Mouse (Mus musculus) heart, embryonic 14.5 days (tissue): ENCODE measurements around the gene 2810021J22Rik. TPM values are rescaled to one million over a fixed set of nuclear protein-coding genes. Genes with fewer than 3 reads are reported as not detected.

Experiments
- ATAC-seq: fragments of 200-750 bp; cut with Nextera tagmentation; 2 replicates; pipeline ENCODE4 v1.8.0; 2017; ENCODE audit warnings: low read depth, moderate TSS enrichment; ENCODE audit not compliant: insufficient number of reproducible peaks, insufficient read depth, low FRiP score
- H3K27ac ChIP-seq, 2 experiments: fragments of 200-500 bp in 1 of 2; fragments of 300-500 bp in 1 of 2; sonication (generic) in 1 of 2; replicated peaks in 1 of 2; 2 replicates each; pipeline ENCODE4 v1.5.1; 2012 to 2014; ENCODE audit warnings: low read depth in 2 of 2, low read length in 2 of 2, control low read depth in 1 of 2, mild to moderate bottlenecking in 1 of 2, mixed read lengths in 1 of 2; ENCODE audit not compliant: control insufficient read depth in 1 of 2, insufficient read depth in 1 of 2
- H3K27me3 ChIP-seq: fragments of 300-500 bp; sonication (generic); 2 replicates; pipeline ENCODE4 v1.6.1; 2014; ENCODE audit warnings: mild to moderate bottlenecking, low read length, control low read depth; ENCODE audit not compliant: control insufficient read depth, insufficient read depth
- H3K36me3 ChIP-seq: fragments of 300-500 bp; sonication (generic); 2 replicates; pipeline ENCODE4 v1.6.1; 2014; ENCODE audit warnings: mild to moderate bottlenecking, control low read depth, low read length, mixed read lengths; ENCODE audit not compliant: control insufficient read depth, insufficient read depth
- H3K4me1 ChIP-seq, 2 experiments: fragments of 200-500 bp in 1 of 2; fragments of 300-500 bp in 1 of 2; sonication (generic) in 1 of 2; 2 replicates each; pipeline ENCODE4 v1.6.1; 2012 to 2014; ENCODE audit warnings: low read length in 2 of 2, control low read depth in 1 of 2, mixed read lengths in 1 of 2; ENCODE audit not compliant: control insufficient read depth in 2 of 2, insufficient read depth in 2 of 2
- H3K4me2 ChIP-seq: fragments of 300-500 bp; sonication (generic); 2 replicates; pipeline ENCODE4 v1.6.1; 2014; ENCODE audit warnings: mild to moderate bottlenecking, low read length
- H3K4me3 ChIP-seq, 2 experiments: fragments of 200-500 bp in 1 of 2; fragments of 300-500 bp in 1 of 2; sonication (generic) in 1 of 2; 2 replicates each; pipeline ENCODE4 v1.5.1; 2012 to 2014; ENCODE audit warnings: low read length in 2 of 2, mild to moderate bottlenecking in 2 of 2, control low read depth in 1 of 2, low read depth in 1 of 2, moderate library complexity in 1 of 2; ENCODE audit not compliant: control insufficient read depth in 1 of 2, insufficient read depth in 1 of 2
- H3K9ac ChIP-seq: fragments of 300-500 bp; sonication (generic); 2 replicates; pipeline ENCODE4 v1.6.1; 2014; ENCODE audit warnings: mild to moderate bottlenecking, low read length
- H3K9me3 ChIP-seq: fragments of 300-500 bp; sonication (generic); 2 replicates; pipeline ENCODE4 v1.6.1; 2016; ENCODE audit warnings: low read length, control low read depth; ENCODE audit not compliant: control insufficient read depth
- WGBS: fragments of 180-500 bp; shearing (Covaris S2); extraction: QIAGEN DNeasy Blood & Tissue Kit; methylation state at CpG from one replicate; pipeline ENCODE4 v1.1.7; 2014; 5-methylcytosine and 5-hydroxymethylcytosine counted together
- polyA plus RNA-seq: library from polyadenylated mRNA; unstranded; fragments of >200 nt; fragmentation: Nextera tagmentation; extraction: Ambion mirVana; gene quantifications from 2 replicates; pipeline ENCODE4 v1.2.1, GENCODE M21; 2014

The 2810021J22Rik gene
- polyA plus RNA-seq, 1 experiment from 2014 or later, result 4.0 TPM

- H3K4me1 ChIP-seq, result peaks cover 3 to 4% of the 10 kb centered on the region in 2 experiments; a peak in 2 of 4 replicates
- no peak for ATAC-seq
- 51% methylated on average over 3 of the region's 3 CpGs for WGBS
- H3K4me2 ChIP-seq, result no peak overlapping the region
- H3K9me3 ChIP-seq, result no peaks in the 10 kb centered on the region
- no peak overlapping the region for H3K27ac ChIP-seq
- no peak overlapping the region for H3K4me3 ChIP-seq
- no peak overlapping the region for H3K9ac ChIP-seq
- no peaks in the 10 kb centered on the region for H3K27me3 ChIP-seq
- peaks cover 39% of the 10 kb centered on the region for H3K36me3 ChIP-seq
These were observed 62.6 kb downstream of the 2810021J22Rik start for GRCm38 (mm10) chr11:58929641-58930040.

- WGBS, result 78% methylated on average over 3 of the region's 3 CpGs
These were observed 63.2 kb downstream of the 2810021J22Rik start for GRCm38 (mm10) chr11:58930254-58930653.

GRCm38 (mm10) chr11:58931576-58931975, 64.6 kb downstream of the 2810021J22Rik start:
- WGBS, result 74% methylated on average over 4 of the region's 4 CpGs
- ATAC-seq, result no peak
- peaks cover 56% of the 10 kb centered on the region for H3K36me3 ChIP-seq
- H3K9ac ChIP-seq, result no peak overlapping the region
- no peak overlapping the region for H3K4me3 ChIP-seq
- H3K9me3 ChIP-seq, result no peaks in the 10 kb centered on the region
- H3K4me1 ChIP-seq, result peaks cover 3 to 7% of the 10 kb centered on the region in 2 experiments; a peak in 2 of 4 replicates
- no peak overlapping the region for H3K27ac ChIP-seq
- no peaks in the 10 kb centered on the region for H3K27me3 ChIP-seq
- no peak overlapping the region for H3K4me2 ChIP-seq

More at GRCm38 (mm10) chr11:58930254-58930653, 63.2 kb downstream of the 2810021J22Rik start:
- no peak overlapping the region for H3K4me3 ChIP-seq
- no peak for ATAC-seq
- no peak overlapping the region for H3K9ac ChIP-seq
- no peaks in the 10 kb centered on the region for H3K27me3 ChIP-seq
- peaks cover 3 to 4% of the 10 kb centered on the region in 2 experiments; a peak in 2 of 4 replicates for H3K4me1 ChIP-seq
- H3K9me3 ChIP-seq, result no peaks in the 10 kb centered on the region
- H3K4me2 ChIP-seq, result no peak overlapping the region
- H3K27ac ChIP-seq, result no peak overlapping the region
- H3K36me3 ChIP-seq, result peaks cover 44% of the 10 kb centered on the region

Other genes with a start within 250 kb of the 2810021J22Rik start
- gene Olfr323, start 236.7 kb upstream of the 2810021J22Rik start, polyA plus RNA-seq, result not detected in 2 replicates
- 0.15 TPM in 1 of 2 replicates, not detected in the other for gene Trim58, start 226.8 kb upstream of the 2810021J22Rik start, polyA plus RNA-seq
- gene Olfr322, start 208.4 kb upstream of the 2810021J22Rik start, polyA plus RNA-seq, result not detected in 2 replicates
- not detected in 2 replicates for gene Olfr320, start 186.1 kb upstream of the 2810021J22Rik start, polyA plus RNA-seq
- not detected in 2 replicates for gene Olfr319, start 168.1 kb upstream of the 2810021J22Rik start, polyA plus RNA-seq
- gene Olfr318, start 143.2 kb upstream of the 2810021J22Rik start, polyA plus RNA-seq, result not detected in 2 replicates
- not detected in 2 replicates for gene Olfr317, start 128.0 kb upstream of the 2810021J22Rik start, polyA plus RNA-seq
- not detected in 2 replicates for gene Olfr316, start 114.5 kb upstream of the 2810021J22Rik start, polyA plus RNA-seq
- gene Olfr315, start 94.0 kb upstream of the 2810021J22Rik start, polyA plus RNA-seq, result not detected in 2 replicates
- gene Olfr314, start 84.3 kb upstream of the 2810021J22Rik start, polyA plus RNA-seq, result 0.07 TPM in 1 of 2 replicates, not detected in the other
- 0.39 and 0.53 TPM in 2 replicates for gene Fam183b, start 65.3 kb upstream of the 2810021J22Rik start, polyA plus RNA-seq
- gene Olfr313, start 52.2 kb upstream of the 2810021J22Rik start, polyA plus RNA-seq, result 0.08 and 0.19 TPM in 2 replicates
- 0.20 and 0.27 TPM in 2 replicates for gene Olfr312, start 38.0 kb upstream of the 2810021J22Rik start, polyA plus RNA-seq
- gene Olfr311, start 28.0 kb upstream of the 2810021J22Rik start, polyA plus RNA-seq, result 0.27 and 0.45 TPM in 2 replicates
- 4.6 and 5.5 TPM in 2 replicates for gene Gm12258, start 20.1 kb upstream of the 2810021J22Rik start, polyA plus RNA-seq
- gene Zfp39, start 37.0 kb downstream of the 2810021J22Rik start, polyA plus RNA-seq, result 5.3 and 6.0 TPM in 2 replicates
- gene Btnl10, start 50.7 kb downstream of the 2810021J22Rik start, polyA plus RNA-seq, result 0.07 TPM in 1 of 2 replicates, not detected in the other
- gene Rnf187, start 71.7 kb downstream of the 2810021J22Rik start, polyA plus RNA-seq, result 208 and 213 TPM in 2 replicates
- gene Hist3h2ba, start 81.7 kb downstream of the 2810021J22Rik start, polyA plus RNA-seq, result 8.9 and 16.0 TPM in 2 replicates
- gene Hist3h2a, start 87.5 kb downstream of the 2810021J22Rik start, polyA plus RNA-seq, result 34.0 and 40.8 TPM in 2 replicates
- gene Trim17, start 87.5 kb downstream of the 2810021J22Rik start, polyA plus RNA-seq, result 0.11 and 0.47 TPM in 2 replicates
- 33.4 and 36.1 TPM in 2 replicates for gene Trim11, start 110.9 kb downstream of the 2810021J22Rik start, polyA plus RNA-seq